Mouse (Mus musculus) cerebellum, adult 2 months (tissue): ENCODE measurements at regions not wholly inside any gene's neighbourhood (a gene's known extent, or its start where the extent isn't known, plus 50 kb on each side); places are given as distances from the start of the nearest gene placed in this dataset.

Source experiments
- CTCF ChIP-seq: fragments of 200-500 bp; IDR thresholded peaks from 2 replicates; pipeline ENCODE4 v1.5.1; 2011; ENCODE audit warnings: low read depth, mild to moderate bottlenecking, control low read depth, low read length, moderate library complexity, borderline replicate concordance; ENCODE audit not compliant: insufficient read depth
- POLR2A ChIP-seq: fragments of 200-500 bp; IDR thresholded peaks from 2 replicates; pipeline ENCODE4 v1.6.1; 2011; ENCODE audit warnings: low read length, control low read depth, borderline replicate concordance; ENCODE audit not compliant: insufficient read depth

GRCm38 (mm10) chr6:99934394-99934793 is 208.2 kb upstream of the Prok2 start:
- TF ChIP-seq CTCF (no peak), POLR2A (no peak)
